Mouse (Mus musculus) megakaryocyte, embryonic 14.5 days (primary cell): Measurements from ENCODE around the gene Myrf. TPM values are rescaled to one million over a fixed set of nuclear protein-coding genes. Genes with fewer than 3 reads are reported as not detected.

Source experiments
- H3K27me3 ChIP-seq: replicated peaks from 2 replicates; pipeline ENCODE3; 2012; ENCODE audit warnings: inconsistent platforms
- H3K36me3 ChIP-seq: replicated peaks from 2 replicates; pipeline ENCODE3; 2012; ENCODE audit warnings: low read length, inconsistent platforms, mixed read lengths
- H3K4me1 ChIP-seq: 2 replicates; pipeline ENCODE4 v1.6.1; 2012; ENCODE audit warnings: inconsistent platforms
- H3K4me3 ChIP-seq: replicated peaks from 2 replicates; pipeline ENCODE3; 2012; ENCODE audit warnings: moderate library complexity, mild to moderate bottlenecking, inconsistent platforms
- H3K9me3 ChIP-seq: 2 replicates; pipeline ENCODE4 v1.6.1; 2012; ENCODE audit warnings: inconsistent platforms
- FLI1 ChIP-seq: IDR thresholded peaks from 2 replicates; pipeline ENCODE4 v1.6.1; 2012; ENCODE audit warnings: low read length, inconsistent platforms, mixed read lengths
- GATA1 ChIP-seq: IDR thresholded peaks from 3 replicates; pipeline ENCODE4 v1.6.1; 2012; ENCODE audit warnings: mixed read lengths, low read length, inconsistent platforms, borderline replicate concordance
- polyA plus RNA-seq: library from polyadenylated mRNA; stranded (reverse); fragments of >175 nt; gene quantifications from 2 replicates; pipeline ENCODE4 v1.2.3, GENCODE M21; 2012; ENCODE audit warnings: low replicate concordance; ENCODE audit not compliant: insufficient read depth

Myrf gene
- polyA plus RNA-seq, result 0.34 and 0.56 TPM in 2 replicates

- H3K27me3 ChIP-seq, result peaks cover 93% of the 10 kb centered on the region
- H3K9me3 ChIP-seq, result no peaks in the 10 kb centered on the region
- H3K4me3 ChIP-seq, result peak within 1 kb of the TSS; percentile 90
- H3K36me3 ChIP-seq, result no peaks in the 10 kb centered on the region
- H3K4me1 ChIP-seq, result peaks cover 23% of the 10 kb centered on the region
- TF ChIP-seq FLI1 (no peak), GATA1 (no peak)
Observed at GRCm38 (mm10) chr19:10240654-10241305, at the start of gene Myrf. Gene Myrf (minus strand): TSS chr19:10240748.

- no peaks in the 10 kb centered on the region for H3K9me3 ChIP-seq
- H3K4me1 ChIP-seq, result peaks cover 6% of the 10 kb centered on the region; the same call in 1 of the 2 replicates
- H3K4me3 ChIP-seq, result no peak overlapping the region
- H3K36me3 ChIP-seq, result no peaks in the 10 kb centered on the region
- peaks cover 89% of the 10 kb centered on the region for H3K27me3 ChIP-seq
- no peak for TF ChIP-seq FLI1
- TF ChIP-seq GATA1, result no peak
Observed at GRCm38 (mm10) chr19:10289609-10290150, 49.1 kb upstream of the Myrf start.

DNA sequence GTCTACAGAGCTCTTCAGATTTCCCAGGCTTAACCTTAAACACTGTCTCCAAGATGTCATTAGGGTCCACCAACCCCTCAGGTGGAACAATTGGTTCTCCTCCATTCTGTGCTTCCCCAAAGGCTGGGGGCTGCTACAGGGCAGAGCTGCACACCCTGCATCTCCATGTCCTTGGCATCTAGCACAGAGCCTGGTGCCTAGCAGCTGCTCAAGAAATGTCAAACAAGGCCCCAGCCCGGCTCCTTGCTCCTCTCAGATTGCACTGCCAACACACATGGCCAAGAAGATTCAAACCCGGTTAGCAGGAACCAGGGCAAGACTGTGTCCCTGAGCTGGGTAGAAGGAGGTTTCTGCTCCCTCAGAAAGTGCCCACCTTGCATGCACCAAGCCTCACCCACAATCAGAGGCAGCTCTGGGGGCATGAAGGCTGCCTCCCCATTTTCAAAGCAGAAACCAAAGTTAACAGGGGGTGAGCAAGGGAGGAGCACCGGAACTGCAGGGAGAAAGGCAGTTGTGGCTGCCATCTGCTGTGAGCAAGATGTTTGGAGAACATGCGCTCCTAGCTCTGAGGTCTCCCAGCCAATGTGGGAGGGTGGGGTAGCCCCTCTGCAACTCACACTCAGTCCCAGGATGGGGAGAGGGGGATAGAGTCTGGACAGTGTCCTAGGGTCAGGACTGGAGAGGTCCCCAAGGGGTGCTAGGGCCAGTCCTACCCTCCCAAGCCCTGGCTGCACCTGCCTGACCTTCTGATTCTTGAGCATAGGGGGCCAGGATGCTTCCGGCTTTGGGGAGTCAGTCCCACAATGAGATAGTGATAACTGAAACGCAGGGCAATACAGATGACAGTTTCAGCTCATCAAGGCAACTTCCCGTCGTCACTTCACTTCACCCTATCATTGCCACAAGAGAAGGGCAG is 47.8 kb upstream of the Myrf start:
- peaks cover 89% of the 10 kb centered on the region for H3K27me3 ChIP-seq
- H3K4me3 ChIP-seq, result no peak overlapping the region
- H3K36me3 ChIP-seq, result no peaks in the 10 kb centered on the region
- H3K9me3 ChIP-seq, result no peaks in the 10 kb centered on the region
- TF ChIP-seq GATA1 (no peak), FLI1 (no peak)
- peaks cover 6% of the 10 kb centered on the region; the same call in 1 of the 2 replicates for H3K4me1 ChIP-seq

GRCm38 (mm10) chr19:10286458-10286872 is 45.9 kb upstream of the Myrf start:
- H3K9me3 ChIP-seq, result no peaks in the 10 kb centered on the region
- H3K4me3 ChIP-seq, result no peak overlapping the region
- H3K27me3 ChIP-seq, result peaks cover 93% of the 10 kb centered on the region
- TF ChIP-seq GATA1 (no peak), FLI1 (no peak)
- H3K4me1 ChIP-seq, result peaks cover 6% of the 10 kb centered on the region; the same call in 1 of the 2 replicates
- H3K36me3 ChIP-seq, result no peaks in the 10 kb centered on the region

DNA sequence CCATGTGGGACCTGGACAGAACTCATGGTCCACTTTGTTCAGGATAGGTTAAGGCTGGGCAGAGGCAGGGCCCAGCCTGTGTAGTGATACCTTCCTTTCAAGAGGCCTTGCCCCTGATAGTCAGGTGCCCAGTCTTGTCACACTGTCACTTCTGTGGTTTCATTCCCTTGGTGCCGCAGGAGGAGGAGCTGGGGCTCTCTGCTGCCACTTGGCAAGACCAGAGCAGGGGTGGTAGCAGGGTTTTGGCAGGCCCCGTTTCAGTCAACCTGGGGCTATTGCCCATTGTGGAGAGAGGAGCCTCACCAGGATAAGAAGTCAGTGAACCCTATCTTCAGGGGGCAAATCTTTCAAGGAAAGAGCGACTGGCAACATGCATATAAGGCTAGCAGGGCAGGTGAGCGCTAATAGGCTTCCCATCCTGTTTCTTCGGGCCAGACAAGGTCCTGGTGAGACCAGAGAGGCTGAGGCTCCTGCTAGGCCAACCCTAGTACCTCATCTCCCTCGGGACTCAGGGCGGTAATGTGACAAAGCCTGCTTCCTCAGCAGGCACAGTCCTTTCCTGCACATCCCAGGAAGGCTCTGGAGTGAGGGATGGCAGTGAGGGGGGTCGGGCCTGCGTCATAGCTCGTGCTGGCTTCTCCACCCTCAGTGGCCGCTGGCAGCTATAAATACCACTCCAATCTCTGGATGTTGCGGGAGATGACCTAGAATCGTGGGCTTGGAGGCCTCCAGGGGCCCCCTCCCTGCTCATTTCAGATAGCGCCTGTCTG is 40.4 kb upstream of the Myrf start:
- Histone ChIP-seq H3K27me3 (peaks cover 85% of the 10 kb centered on the region), H3K4me1 (peaks cover 44% of the 10 kb centered on the region), H3K4me3 (no peak overlapping the region), H3K9me3 (no peaks in the 10 kb centered on the region), H3K36me3 (no peaks in the 10 kb centered on the region)
- no peak for TF ChIP-seq GATA1
- no peak for TF ChIP-seq FLI1

DNA sequence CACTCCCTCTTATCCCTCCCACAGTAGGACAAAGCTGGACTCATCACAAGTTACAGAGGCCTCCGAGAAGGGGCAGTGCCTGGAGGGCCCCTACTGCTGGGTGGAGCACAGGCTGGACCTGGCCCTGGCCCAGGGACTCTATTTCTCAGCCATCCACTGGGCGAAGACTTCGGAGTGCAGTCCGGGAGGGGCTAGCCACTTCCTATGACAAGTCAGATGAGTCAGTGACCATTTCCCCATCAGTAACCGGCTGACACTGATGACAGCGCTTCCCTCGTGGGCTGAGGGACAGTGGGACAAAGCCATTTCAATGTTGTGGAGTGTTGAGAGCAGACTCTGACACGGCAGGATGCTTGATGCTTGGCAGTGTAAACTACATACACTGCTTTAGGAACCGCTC is 39.1 kb upstream of the Myrf start:
- Histone ChIP-seq H3K9me3 (no peaks in the 10 kb centered on the region), H3K27me3 (peaks cover 81% of the 10 kb centered on the region), H3K4me1 (peaks cover 44% of the 10 kb centered on the region), H3K4me3 (peak overlapping the region; percentile 21), H3K36me3 (no peaks in the 10 kb centered on the region)
- TF ChIP-seq GATA1, result no peak
- no peak for TF ChIP-seq FLI1

- TF ChIP-seq FLI1, result no peak
- no peak for TF ChIP-seq GATA1
- no peaks in the 10 kb centered on the region for H3K9me3 ChIP-seq
- H3K4me3 ChIP-seq, result no peak overlapping the region
- no peaks in the 10 kb centered on the region for H3K36me3 ChIP-seq
- peaks cover 78% of the 10 kb centered on the region for H3K27me3 ChIP-seq
- H3K4me1 ChIP-seq, result peaks cover 44% of the 10 kb centered on the region
Observed at GRCm38 (mm10) chr19:10278669-10279324, 38.2 kb upstream of the Myrf start.

- Histone ChIP-seq H3K9me3 (no peaks in the 10 kb centered on the region), H3K27me3 (peaks cover 78% of the 10 kb centered on the region), H3K4me3 (peak overlapping the region; percentile 64), H3K4me1 (peaks cover 54% of the 10 kb centered on the region), H3K36me3 (no peaks in the 10 kb centered on the region)
- TF ChIP-seq GATA1 (no peak), FLI1 (no peak)
Observed at GRCm38 (mm10) chr19:10277759-10278158, 37.2 kb upstream of the Myrf start.

DNA sequence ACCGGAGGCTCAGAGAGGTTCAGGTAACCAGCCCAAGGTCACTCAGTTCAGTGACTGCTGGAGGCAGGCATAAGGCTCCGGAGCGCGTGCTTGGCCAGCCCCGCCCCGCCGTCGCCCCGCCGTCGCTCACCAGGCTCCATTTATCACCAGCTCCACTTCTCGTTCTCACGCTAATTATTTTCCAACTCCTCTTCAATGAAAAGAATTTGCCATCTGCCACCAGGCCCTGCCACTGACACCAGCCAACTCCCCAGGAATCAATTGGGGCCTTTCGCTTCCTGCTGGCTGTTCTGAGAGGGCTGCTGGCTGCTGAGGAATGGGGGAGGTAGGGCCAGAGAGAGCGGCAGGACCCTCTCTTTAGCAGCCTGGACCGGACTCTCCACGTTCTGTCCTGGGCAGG is 36.8 kb upstream of the Myrf start:
- H3K9me3 ChIP-seq, result no peaks in the 10 kb centered on the region
- no peaks in the 10 kb centered on the region for H3K36me3 ChIP-seq
- TF ChIP-seq FLI1 (no peak), GATA1 (no peak)
- H3K4me1 ChIP-seq, result peaks cover 58% of the 10 kb centered on the region
- H3K4me3 ChIP-seq, result no peak overlapping the region
- H3K27me3 ChIP-seq, result peaks cover 78% of the 10 kb centered on the region
